Mouse (Mus musculus): ENCODE results near the gene Fam13c.

The Fam13c gene

DNA sequence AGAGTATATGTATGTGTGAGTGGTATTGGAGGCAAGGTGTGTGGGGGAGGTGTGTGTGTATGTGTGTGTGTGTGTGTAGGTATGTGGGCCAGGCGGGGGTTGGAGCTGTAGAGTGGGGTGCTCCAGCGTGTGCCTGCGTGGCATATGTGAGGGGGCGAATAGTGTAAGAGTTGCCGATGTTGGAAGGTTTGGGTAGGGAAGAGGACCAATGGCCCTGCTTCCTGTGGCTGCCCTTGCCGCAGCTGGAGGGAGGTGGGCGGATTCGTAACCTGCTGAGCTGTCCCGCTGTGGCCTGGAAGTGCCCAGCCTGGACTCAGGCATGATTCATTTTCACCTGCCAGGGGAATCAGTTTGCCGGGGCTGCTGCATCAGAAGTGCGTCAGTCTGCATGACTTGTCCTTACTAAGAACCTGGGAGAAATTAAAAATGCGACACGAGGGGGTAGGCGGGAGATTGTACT lies 79.4 kb downstream of the Fam13c start:
- no peak for DNase-seq (ENCODE audit: low read depth in 1 of 2, low spot score in 2 of 2)

GRCm38 (mm10) chr10:70520143-70521131 lies 80.2 kb downstream of the Fam13c start:
- DNase-seq (ENCODE audit: low read depth in 1 of 2, low spot score in 2 of 2): no peak

DNA sequence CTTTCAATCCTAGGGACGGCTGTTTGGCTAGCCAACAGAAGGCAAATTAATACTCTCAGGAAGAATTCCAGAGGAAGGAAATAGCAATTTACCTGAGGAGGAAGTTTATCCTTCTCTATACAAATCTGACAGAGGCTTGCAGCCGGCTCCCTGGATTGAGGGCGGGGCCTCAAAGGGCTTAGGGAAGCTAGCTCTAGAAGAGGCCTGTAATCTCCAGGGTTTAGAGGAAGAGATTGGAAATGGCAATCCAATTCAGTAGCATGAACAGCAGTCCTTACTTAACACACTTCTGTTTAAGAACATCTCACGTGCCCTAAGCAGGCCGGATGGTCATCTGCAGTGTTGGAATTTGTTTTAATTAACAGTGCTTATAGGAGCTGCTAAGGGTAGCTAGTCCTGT lies 81.1 kb downstream of the Fam13c start:
- DNase-seq (ENCODE audit: low read depth in 1 of 2, low spot score in 2 of 2): no peak

DNA sequence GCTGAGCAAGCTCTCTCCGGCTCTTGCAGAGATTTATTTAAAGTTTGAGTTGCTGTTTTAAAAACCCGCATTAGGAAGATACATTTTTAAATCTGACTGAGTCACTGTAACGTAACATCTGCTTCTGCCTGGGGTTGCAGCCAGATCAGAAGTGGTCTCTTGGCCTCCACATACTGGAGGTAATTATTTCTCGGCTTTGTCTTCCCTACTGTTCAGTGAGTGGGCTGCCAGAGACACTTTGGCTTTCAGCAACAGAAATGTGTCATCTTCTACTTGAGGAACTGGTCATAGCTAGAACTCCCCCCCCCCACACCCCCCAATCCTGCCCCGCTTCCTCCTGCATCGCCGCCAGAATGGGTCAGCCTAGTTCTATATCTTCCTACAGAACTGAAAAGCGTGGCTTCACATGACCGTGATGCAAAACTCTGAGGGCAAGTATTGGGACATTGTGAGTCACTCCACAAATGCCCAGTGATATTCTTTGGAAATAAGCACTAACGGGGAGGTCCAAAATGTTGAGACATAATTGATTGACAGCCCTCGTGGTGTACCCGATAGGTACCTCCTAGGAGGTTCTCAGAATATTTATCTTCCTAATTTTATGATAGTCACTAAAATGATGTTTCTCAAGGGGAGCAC lies 90.0 kb downstream of the Fam13c start:
- DNase-seq (ENCODE audit: low read depth in 1 of 2, low spot score in 2 of 2): no peak

GRCm38 (mm10) chr10:70532249-70532648 lies 92.0 kb downstream of the Fam13c start:
- no peak for DNase-seq (ENCODE audit: low read depth in 1 of 2, low spot score in 2 of 2)

GRCm38 (mm10) chr10:70533301-70533781 lies 93.1 kb downstream of the Fam13c start:
- no peak for DNase-seq (ENCODE audit: low read depth in 1 of 2, low spot score in 2 of 2)

- no peak for DNase-seq (ENCODE audit: low read depth in 1 of 2, low spot score in 2 of 2)
Measured at GRCm38 (mm10) chr10:70533986-70534385, 93.7 kb downstream of the Fam13c start.

- DNase-seq (ENCODE audit: low read depth in 1 of 2, low spot score in 2 of 2): no peak
Measured at GRCm38 (mm10) chr10:70534571-70534970, 94.3 kb downstream of the Fam13c start.

- no peak for DNase-seq (ENCODE audit: low read depth in 1 of 2, low spot score in 2 of 2)
Measured at GRCm38 (mm10) chr10:70535401-70535800, 95.1 kb downstream of the Fam13c start.

DNA sequence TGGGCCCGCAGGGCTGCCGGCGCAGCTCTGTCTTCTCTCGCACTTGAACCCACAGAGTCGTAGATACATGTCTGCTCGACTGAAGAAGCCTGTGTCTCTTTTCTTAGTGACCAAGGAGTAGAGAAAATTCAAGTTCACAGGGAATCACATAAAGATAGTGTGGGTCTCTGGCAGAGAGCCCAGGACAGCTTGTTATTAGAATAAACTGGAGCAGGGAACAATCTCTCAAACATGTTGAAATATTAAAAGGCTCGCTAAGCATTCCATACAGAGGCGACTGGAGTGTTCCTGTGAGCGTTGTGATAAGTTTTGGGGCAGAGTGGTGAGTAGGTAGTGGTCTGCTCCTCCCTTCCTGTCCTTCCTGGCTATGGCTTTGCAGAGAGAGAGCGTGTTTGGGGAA lies 97.4 kb downstream of the Fam13c start:
- DNase-seq (ENCODE audit: low read depth in 1 of 2, low spot score in 2 of 2): no peak

DNA sequence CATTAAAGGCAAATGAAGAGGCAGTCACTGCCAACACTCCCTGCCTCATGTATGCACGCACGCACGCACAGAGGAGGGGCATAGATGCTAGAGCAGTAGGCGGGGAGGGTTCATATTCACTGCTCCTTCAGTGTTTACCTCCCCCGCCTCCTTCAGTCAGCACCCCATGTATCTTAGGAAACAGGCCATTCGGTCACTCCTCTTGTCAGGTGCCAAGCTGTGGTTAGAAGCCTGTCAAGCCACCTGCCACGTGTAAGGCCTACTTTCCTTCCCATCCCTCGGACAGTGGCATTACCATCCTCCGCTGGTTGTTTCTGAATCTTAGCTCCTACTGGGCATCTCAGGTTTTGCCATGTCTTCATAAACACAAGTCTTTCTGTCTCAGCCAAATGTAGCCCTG lies 99.0 kb downstream of the Fam13c start:
- no peak for DNase-seq (ENCODE audit: low read depth in 1 of 2, low spot score in 2 of 2)

- DNase-seq (ENCODE audit: low read depth in 1 of 2, low spot score in 2 of 2): no peak
Measured at GRCm38 (mm10) chr10:70540456-70541195, 100.3 kb downstream of the Fam13c start.

- no peak for DNase-seq (ENCODE audit: low read depth in 1 of 2, low spot score in 2 of 2)
Measured at GRCm38 (mm10) chr10:70542857-70543256, 102.6 kb downstream of the Fam13c start.

DNA sequence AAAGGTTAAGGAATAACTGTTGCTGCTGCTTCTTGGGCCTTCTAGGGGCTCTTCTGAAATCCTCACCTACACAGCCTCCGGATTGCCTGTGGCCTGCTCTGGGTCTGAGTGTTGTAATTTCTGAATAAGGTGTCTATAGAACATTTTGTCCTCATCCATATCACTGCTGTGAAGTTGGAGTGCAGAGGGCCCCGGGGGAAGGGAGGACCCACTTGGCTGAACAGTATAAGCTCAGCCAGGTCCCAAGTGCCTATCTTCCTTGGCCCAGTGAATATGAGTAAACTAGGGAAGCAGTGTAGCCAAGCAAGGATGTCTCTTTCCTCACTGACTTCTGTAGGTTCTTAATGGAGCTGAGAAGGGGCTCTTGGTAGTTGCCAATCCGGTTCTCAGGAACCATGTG lies 112.2 kb downstream of the Fam13c start:
- no peak for DNase-seq (ENCODE audit: low read depth in 1 of 2, low spot score in 2 of 2)

- no peak for DNase-seq (ENCODE audit: low read depth in 1 of 2, low spot score in 2 of 2)
Measured at GRCm38 (mm10) chr10:70563636-70564035, 123.4 kb downstream of the Fam13c start.

DNA sequence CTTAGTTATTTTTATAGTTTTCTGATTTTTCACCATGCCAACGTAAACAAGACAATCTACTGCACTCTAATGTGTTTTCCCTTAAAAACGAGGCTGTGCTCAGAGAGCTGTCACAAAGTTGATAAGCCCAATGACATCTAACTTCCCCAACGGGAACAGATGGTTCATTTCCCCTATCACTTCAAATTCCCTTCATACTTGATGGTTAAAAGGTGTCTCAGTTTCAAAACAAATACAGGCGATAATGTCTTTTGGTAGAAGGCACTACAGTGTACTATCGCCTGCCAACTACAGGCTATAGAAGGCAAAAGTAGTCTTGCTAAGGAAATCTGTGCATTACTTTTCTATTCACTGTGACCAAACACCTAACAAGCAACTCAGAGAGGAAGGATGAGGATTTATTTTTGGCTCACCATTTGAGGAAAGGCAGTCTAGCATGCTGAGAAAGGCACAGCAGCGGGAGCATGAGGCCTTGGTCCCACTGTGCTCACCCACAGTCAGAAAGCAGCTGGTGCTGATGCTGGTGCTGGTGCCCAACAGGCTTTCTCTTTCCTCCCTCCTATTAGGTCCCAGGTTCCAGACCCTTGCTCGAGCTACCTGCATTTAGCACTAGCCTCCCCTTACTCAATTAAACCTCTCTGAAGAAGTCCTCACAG lies 141.4 kb downstream of the Fam13c start:
- no peak for DNase-seq (ENCODE audit: low read depth in 1 of 2, low spot score in 2 of 2)

DNA sequence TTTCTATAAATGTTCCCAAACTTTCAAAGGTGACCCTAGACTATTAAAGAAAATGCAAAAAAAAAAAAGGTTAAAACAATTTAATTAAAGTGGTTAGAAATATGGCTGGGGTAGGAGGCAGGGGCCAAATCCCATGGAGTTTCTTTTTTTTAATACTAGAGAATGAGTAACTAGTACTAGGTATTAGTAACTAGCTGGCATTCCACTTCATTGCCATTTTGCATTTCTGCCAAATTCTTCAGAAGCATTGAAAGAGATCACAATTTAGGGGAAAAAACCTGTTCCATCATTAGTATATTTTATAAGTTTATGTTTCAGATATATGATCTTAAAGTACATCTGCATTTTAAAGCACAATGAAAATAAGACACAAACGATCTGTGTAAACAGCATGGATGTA lies 143.9 kb downstream of the Fam13c start:
- DNase-seq (ENCODE audit: low read depth in 1 of 2, low spot score in 2 of 2): no peak

- DNase-seq (ENCODE audit: low read depth in 1 of 2, low spot score in 2 of 2): no peak
Measured at GRCm38 (mm10) chr10:70586876-70587405, 146.7 kb downstream of the Fam13c start.

- DNase-seq (ENCODE audit: low read depth in 1 of 2, low spot score in 2 of 2): no peak
Measured at GRCm38 (mm10) chr10:70594007-70594406, 153.7 kb downstream of the Fam13c start.

- DNase-seq (ENCODE audit: low read depth in 1 of 2, low spot score in 2 of 2): no peak
Measured at GRCm38 (mm10) chr10:70598081-70598515, 157.8 kb downstream of the Fam13c start.

Data from monocyte, adult 2 months (primary cell).